Mouse (Mus musculus): ENCODE data around the gene Tgm2. TPM values are rescaled to one million over a fixed set of nuclear protein-coding genes. Genes with fewer than 3 reads are reported as not detected.

The Tgm2 gene
- polyA plus RNA-seq, 1 experiment: not detected

GRCm38 (mm10) chr2:158127872-158128271 is 18.4 kb downstream of the Tgm2 start:
- 95% methylated on average over 7 of the region's 7 CpGs for WGBS
- H3K4me3 ChIP-seq (ENCODE audit: insufficient read depth, low read depth, low read length): no peak overlapping the region
- TF ChIP-seq POLR2A (IDR thresholded peaks at IDR 0.05; ENCODE audit: insufficient read depth, low read depth, low read length) (no peak), CTCF (IDR thresholded peaks at IDR 0.05; ENCODE audit: insufficient read depth, low read depth, low read length) (no peak)

GRCm38 (mm10) chr2:158127245-158127644 is 19.0 kb downstream of the Tgm2 start:
- no peak overlapping the region for H3K27ac ChIP-seq (ENCODE audit: insufficient read depth, low read depth, low read length)
- no peak overlapping the region for H3K4me3 ChIP-seq (ENCODE audit: insufficient read depth, low read depth, low read length)
- 97% methylated on average over 6 of the region's 6 CpGs for WGBS
- TF ChIP-seq POLR2A (IDR thresholded peaks at IDR 0.05; ENCODE audit: insufficient read depth, low read depth, low read length): no peak
- TF ChIP-seq CTCF (IDR thresholded peaks at IDR 0.05; ENCODE audit: insufficient read depth, low read depth, low read length): no peak
- peaks cover 13% of the 10 kb centered on the region for H3K4me1 ChIP-seq (ENCODE audit: control insufficient read depth, insufficient read depth, low read length)

More at GRCm38 (mm10) chr2:158127872-158128271, 18.4 kb downstream of the Tgm2 start:
- Histone ChIP-seq H3K27ac (ENCODE audit: insufficient read depth, low read depth, low read length) (no peak overlapping the region), H3K4me1 (ENCODE audit: control insufficient read depth, insufficient read depth, low read length) (peaks cover 13% of the 10 kb centered on the region)

GRCm38 (mm10) chr2:158122814-158123213 is 23.4 kb downstream of the Tgm2 start:
- no peak overlapping the region for H3K27ac ChIP-seq (ENCODE audit: insufficient read depth, low read depth, low read length)
- no peak overlapping the region for H3K4me3 ChIP-seq (ENCODE audit: insufficient read depth, low read depth, low read length)
- 84% methylated on average over 6 of the region's 6 CpGs for WGBS
- TF ChIP-seq POLR2A (IDR thresholded peaks at IDR 0.05; ENCODE audit: insufficient read depth, low read depth, low read length) (no peak), CTCF (IDR thresholded peaks at IDR 0.05; ENCODE audit: insufficient read depth, low read depth, low read length) (no peak)
- H3K4me1 ChIP-seq (ENCODE audit: control insufficient read depth, insufficient read depth, low read length): peaks cover 10% of the 10 kb centered on the region

- Histone ChIP-seq H3K4me1 (ENCODE audit: control insufficient read depth, insufficient read depth, low read length) (peaks cover 10% of the 10 kb centered on the region), H3K27ac (ENCODE audit: insufficient read depth, low read depth, low read length) (no peak overlapping the region), H3K4me3 (ENCODE audit: insufficient read depth, low read depth, low read length) (no peak overlapping the region)
- no peak for TF ChIP-seq POLR2A (IDR thresholded peaks at IDR 0.05; ENCODE audit: insufficient read depth, low read depth, low read length)
- TF ChIP-seq CTCF (IDR thresholded peaks at IDR 0.05; ENCODE audit: insufficient read depth, low read depth, low read length): no peak
- 65% methylated on average over 12 of the region's 12 CpGs for WGBS
Measured at GRCm38 (mm10) chr2:158121645-158122326, 24.4 kb downstream of the Tgm2 start.

- H3K27ac ChIP-seq (ENCODE audit: insufficient read depth, low read depth, low read length): no peak overlapping the region
- TF ChIP-seq CTCF (IDR thresholded peaks at IDR 0.05; ENCODE audit: insufficient read depth, low read depth, low read length): no peak
- no peak for TF ChIP-seq POLR2A (IDR thresholded peaks at IDR 0.05; ENCODE audit: insufficient read depth, low read depth, low read length)
- H3K4me3 ChIP-seq (ENCODE audit: insufficient read depth, low read depth, low read length): no peak overlapping the region
- 68% methylated on average over 3 of the region's 3 CpGs for WGBS
- H3K4me1 ChIP-seq (ENCODE audit: control insufficient read depth, insufficient read depth, low read length): peaks cover 10% of the 10 kb centered on the region
Measured at GRCm38 (mm10) chr2:158120868-158121267, 25.4 kb downstream of the Tgm2 start.

GRCm38 (mm10) chr2:158120211-158120610 is 26.0 kb downstream of the Tgm2 start:
- Histone ChIP-seq H3K27ac (ENCODE audit: insufficient read depth, low read depth, low read length) (no peak overlapping the region), H3K4me1 (ENCODE audit: control insufficient read depth, insufficient read depth, low read length) (peaks cover 10% of the 10 kb centered on the region), H3K4me3 (ENCODE audit: insufficient read depth, low read depth, low read length) (no peak overlapping the region)
- WGBS: 77% methylated on average over 8 of the region's 8 CpGs
- TF ChIP-seq CTCF (IDR thresholded peaks at IDR 0.05; ENCODE audit: insufficient read depth, low read depth, low read length): no peak
- TF ChIP-seq POLR2A (IDR thresholded peaks at IDR 0.05; ENCODE audit: insufficient read depth, low read depth, low read length): no peak

- TF ChIP-seq POLR2A (IDR thresholded peaks at IDR 0.05; ENCODE audit: insufficient read depth, low read depth, low read length): no peak
- TF ChIP-seq CTCF (IDR thresholded peaks at IDR 0.05; ENCODE audit: insufficient read depth, low read depth, low read length): no peak
- Histone ChIP-seq H3K4me3 (ENCODE audit: insufficient read depth, low read depth, low read length) (no peak overlapping the region), H3K4me1 (ENCODE audit: control insufficient read depth, insufficient read depth, low read length) (peaks cover 10% of the 10 kb centered on the region), H3K27ac (ENCODE audit: insufficient read depth, low read depth, low read length) (no peak overlapping the region)
- WGBS: 91% methylated on average over 4 of the region's 4 CpGs
Measured at GRCm38 (mm10) chr2:158119145-158119544, 27.1 kb downstream of the Tgm2 start.

GRCm38 (mm10) chr2:158116653-158117052 is 29.6 kb downstream of the Tgm2 start:
- 67% methylated on average over 6 of the region's 6 CpGs for WGBS
- Histone ChIP-seq H3K4me3 (ENCODE audit: insufficient read depth, low read depth, low read length) (no peak overlapping the region), H3K4me1 (ENCODE audit: control insufficient read depth, insufficient read depth, low read length) (peaks cover 11% of the 10 kb centered on the region), H3K27ac (ENCODE audit: insufficient read depth, low read depth, low read length) (no peak overlapping the region)
- TF ChIP-seq POLR2A (IDR thresholded peaks at IDR 0.05; ENCODE audit: insufficient read depth, low read depth, low read length): no peak
- no peak for TF ChIP-seq CTCF (IDR thresholded peaks at IDR 0.05; ENCODE audit: insufficient read depth, low read depth, low read length)

GRCm38 (mm10) chr2:158115838-158116453 is 30.3 kb downstream of the Tgm2 start:
- WGBS: 87% methylated on average over 3 of the region's 3 CpGs
- H3K27ac ChIP-seq (ENCODE audit: insufficient read depth, low read depth, low read length): no peak overlapping the region
- H3K4me3 ChIP-seq (ENCODE audit: insufficient read depth, low read depth, low read length): no peak overlapping the region
- H3K4me1 ChIP-seq (ENCODE audit: control insufficient read depth, insufficient read depth, low read length): peaks cover 6% of the 10 kb centered on the region; the same call in 1 of the 2 replicates
- no peak for TF ChIP-seq CTCF (IDR thresholded peaks at IDR 0.05; ENCODE audit: insufficient read depth, low read depth, low read length)

Data from olfactory bulb, adult 2 months (tissue).